20 mouse cellular contexts compared by ENCODE assay signal in the genomic region with DNA sequence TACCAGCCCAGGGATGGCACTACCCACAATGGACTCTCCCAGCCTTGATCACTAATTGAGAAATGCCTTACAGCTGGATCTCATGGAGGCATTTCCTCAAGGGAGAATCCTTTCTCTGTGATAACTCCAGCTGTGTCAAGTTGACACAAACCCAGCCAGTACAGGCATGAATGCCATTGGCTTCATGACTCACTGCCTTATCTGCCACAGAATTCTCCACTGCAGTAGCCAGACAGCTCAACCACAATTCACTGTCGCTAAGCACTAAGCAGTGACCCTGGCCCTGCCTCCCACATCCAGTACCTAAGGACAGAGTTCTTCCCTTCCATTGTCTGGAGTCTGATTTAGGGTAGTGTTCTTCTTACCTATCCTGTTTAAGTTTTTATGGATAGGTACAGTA.
A peak's percentile ranks its signal among the peaks of the same experiment; 100 is the strongest.
DNase-seq lines count a peak whose midpoint lies in the region; ATAC-seq lines count a peak whose summit lies in the region.
"Had no signal": no experiment of that assay in that cellular context is flagged by ENCODE, and none has a peak within 500 bp of the region (broad histone marks: within the 10 kb centered on the region; RNA-seq: fewer than 3 reads in every experiment).

No protein-coding gene starts in this region.

- no peak overlapping the region for H3K27ac ChIP-seq in heart, embryonic 11.5 days (ENCODE audit: low read depth, low read length)
- no peak overlapping the region for H3K27ac ChIP-seq in forebrain, embryonic 13.5 days
- no peak overlapping the region for H3K27ac ChIP-seq in limb, embryonic 10.5 days
- H3K27ac ChIP-seq: embryonic facial prominence, embryonic 15.5 days; forebrain, embryonic 10.5 days; hindbrain, embryonic 15.5 days; liver, embryonic 12.5 days; neural tube, embryonic 13.5 days had no signal

- H3K4me2 ChIP-seq in heart, embryonic 11.5 days: no peak overlapping the region
- H3K4me2 ChIP-seq in forebrain, embryonic 13.5 days: no peak overlapping the region
- H3K4me2 ChIP-seq: embryonic facial prominence, embryonic 15.5 days; hindbrain, embryonic 15.5 days; liver, embryonic 12.5 days; neural tube, embryonic 13.5 days had no signal

- 15% methylated on average over 1 of the region's 1 CpGs for WGBS in heart, embryonic 11.5 days (ENCODE audit: insufficient replicate concordance)
- WGBS in forebrain, embryonic 13.5 days: 100% methylated on average over 1 of the region's 1 CpGs
- WGBS in limb, embryonic 10.5 days: 78% methylated on average over 1 of the region's 1 CpGs

- H3K27me3 ChIP-seq in heart, embryonic 11.5 days (ENCODE audit: control insufficient read depth, insufficient read depth, low read length): no peaks in the 10 kb centered on the region
- H3K27me3 ChIP-seq in megakaryocyte, embryonic 14.5 days (replicated peaks): no peaks in the 10 kb centered on the region
- H3K27me3 ChIP-seq in forebrain, embryonic 13.5 days: no peaks in the 10 kb centered on the region
- no peaks in the 10 kb centered on the region for H3K27me3 ChIP-seq in limb, embryonic 10.5 days (ENCODE audit: low read depth, poor library complexity, severe bottlenecking)
- H3K27me3 ChIP-seq: embryonic facial prominence, embryonic 15.5 days; hindbrain, embryonic 15.5 days; liver, embryonic 12.5 days; neural tube, embryonic 13.5 days had no signal

- H3K4me1 ChIP-seq in heart, embryonic 11.5 days (ENCODE audit: control insufficient read depth, insufficient read depth, low read length): peaks cover 7% of the 10 kb centered on the region
- peaks cover 33% of the 10 kb centered on the region for H3K4me1 ChIP-seq in megakaryocyte, embryonic 14.5 days
- peaks cover 9% of the 10 kb centered on the region for H3K4me1 ChIP-seq in forebrain, embryonic 13.5 days
- H3K4me1 ChIP-seq in limb, embryonic 10.5 days: peaks cover 10% of the 10 kb centered on the region
- H3K4me1 ChIP-seq: embryonic facial prominence, embryonic 15.5 days had no signal

- ATAC-seq in heart, embryonic 11.5 days (replicated peaks; ENCODE audit: insufficient number of reproducible peaks, low FRiP score, low TSS enrichment): no peak
- ATAC-seq in megakaryocyte, adult 5-6 weeks (ENCODE audit: poor library complexity, severe bottlenecking): no peak
- ATAC-seq in megakaryocyte progenitor cell, adult 5-6 weeks (replicated peaks; ENCODE audit: poor library complexity): peak; percentile 71
- ATAC-seq in forebrain, embryonic 13.5 days: no peak
- ATAC-seq: intestine, embryonic 16.5 days; liver, embryonic 12.5 days had no signal

- no peak overlapping the region for H3K4me3 ChIP-seq in heart, embryonic 11.5 days (ENCODE audit: low read depth, low read length)
- peak overlapping the region; percentile 64 for H3K4me3 ChIP-seq in megakaryocyte, embryonic 14.5 days (replicated peaks)
- no peak overlapping the region for H3K4me3 ChIP-seq in forebrain, embryonic 13.5 days
- H3K4me3 ChIP-seq in limb, embryonic 10.5 days: no peak overlapping the region
- H3K4me3 ChIP-seq: embryonic facial prominence, embryonic 15.5 days; forebrain, embryonic 10.5 days; hindbrain, embryonic 15.5 days; liver, embryonic 12.5 days; neural tube, embryonic 13.5 days had no signal

- H3K9ac ChIP-seq in heart, embryonic 11.5 days (ENCODE audit: low read depth, low read length): no peak overlapping the region
- no peak overlapping the region for H3K9ac ChIP-seq in forebrain, embryonic 13.5 days
- H3K9ac ChIP-seq: embryonic facial prominence, embryonic 15.5 days; hindbrain, embryonic 15.5 days; liver, embryonic 12.5 days; neural tube, embryonic 13.5 days had no signal

- no peaks in the 10 kb centered on the region for H3K36me3 ChIP-seq in heart, embryonic 11.5 days (ENCODE audit: control insufficient read depth, insufficient read depth, low read length)
- no peaks in the 10 kb centered on the region for H3K36me3 ChIP-seq in megakaryocyte, embryonic 14.5 days (replicated peaks; ENCODE audit: low read length)
- no peaks in the 10 kb centered on the region for H3K36me3 ChIP-seq in forebrain, embryonic 13.5 days (ENCODE audit: poor library complexity, severe bottlenecking)
- H3K36me3 ChIP-seq in limb, embryonic 10.5 days: peaks cover 7% of the 10 kb centered on the region; the same call in 1 of the 2 replicates
- H3K36me3 ChIP-seq: embryonic facial prominence, embryonic 15.5 days; forebrain, embryonic 10.5 days; hindbrain, embryonic 15.5 days; liver, embryonic 12.5 days; neural tube, embryonic 13.5 days had no signal

- H3K9me3 ChIP-seq in heart, embryonic 11.5 days (replicated peaks; ENCODE audit: control insufficient read depth, low read length): no peaks in the 10 kb centered on the region
- H3K9me3 ChIP-seq in megakaryocyte, embryonic 14.5 days: peaks cover 16% of the 10 kb centered on the region
- no peaks in the 10 kb centered on the region for H3K9me3 ChIP-seq in forebrain, embryonic 13.5 days (replicated peaks)
- no peaks in the 10 kb centered on the region for H3K9me3 ChIP-seq in limb, embryonic 10.5 days (replicated peaks)
- H3K9me3 ChIP-seq: embryonic facial prominence, embryonic 15.5 days; forebrain, embryonic 10.5 days; hindbrain, embryonic 15.5 days; liver, embryonic 12.5 days; neural tube, embryonic 13.5 days had no signal

- DNase-seq in heart, adult 11 months: peak; percentile 92
- DNase-seq in adipocyte (ENCODE audit: low spot score): peak; percentile 29
- no peak for DNase-seq in limb, embryonic 10.5 days (ENCODE audit: low spot score)
- DNase-seq: B cell, adult 2 months; cerebellum, adult 9-10 months; embryo, embryonic 11 days; gastrocnemius, postnatal 25 days; layer of hippocampus, postnatal 36 days; thymus, postnatal 4 days had no signal
